Mouse (Mus musculus): Measurements from ENCODE around the gene Cyp2d10.
"Not testable (repeated sequence)": the region's sequence is repeated elsewhere in the genome, so short reads cannot be mapped to it uniquely, and the experiment has no call there.

DNA sequence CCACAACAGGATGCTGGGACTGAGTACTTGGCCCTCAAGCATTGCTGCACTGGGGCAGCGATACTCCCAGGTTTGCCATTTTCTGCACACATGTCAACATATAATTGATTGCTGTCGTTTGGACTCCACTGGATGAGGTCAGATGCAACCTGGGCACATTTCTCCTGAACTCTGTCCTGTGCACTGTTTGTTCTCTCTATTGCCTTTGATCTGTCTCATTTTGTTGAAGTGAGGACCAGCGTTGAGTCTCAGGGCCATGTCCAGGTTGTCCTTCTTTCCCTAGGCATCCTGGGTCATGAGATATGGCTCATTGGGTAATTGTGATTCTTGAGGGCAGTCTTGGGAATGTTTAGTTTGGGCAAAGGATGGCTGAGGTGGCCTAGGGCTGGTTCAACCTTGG lies 11.0 kb downstream of the Cyp2d10 start:
- TF ChIP-seq CTCF (IDR thresholded peaks at IDR 0.05; ENCODE audit: control insufficient read depth, insufficient read depth, insufficient read length); USF1 (IDR thresholded peaks at IDR 0.05; ENCODE audit: low read depth); MYOG (IDR thresholded peaks at IDR 0.05; ENCODE audit: control insufficient read depth, extremely low read depth, insufficient read length): not testable (repeated sequence)
